Comparison of ENCODE assay signal across 8 mouse cellular contexts in the genomic region with DNA sequence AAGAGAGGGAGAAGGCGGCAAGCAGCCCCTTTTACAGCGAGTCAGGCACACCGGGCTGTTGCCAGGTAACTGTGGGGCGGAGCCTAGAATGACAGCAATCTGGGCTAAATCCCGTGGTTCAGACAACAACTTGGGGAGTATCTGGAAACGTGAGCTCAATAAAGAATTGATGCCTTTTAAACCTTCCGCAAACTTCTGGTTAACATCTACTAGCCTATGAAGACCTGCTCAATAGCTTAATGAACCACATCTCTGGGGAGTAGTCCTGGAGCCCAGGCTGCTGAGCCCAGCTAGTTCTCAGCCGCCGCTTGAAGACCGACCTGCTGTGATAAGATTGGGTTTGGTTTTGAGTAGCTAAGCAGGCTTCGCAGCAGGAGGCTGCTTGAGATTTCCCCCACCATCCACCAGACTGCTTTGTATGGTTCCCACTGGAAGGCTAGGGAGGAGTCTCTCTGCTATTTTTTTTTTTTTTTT.
A peak's percentile ranks its signal among the peaks of the same experiment; 100 is the strongest.
DNase-seq lines count a peak whose midpoint lies in the region; ATAC-seq and TF ChIP-seq lines count a peak whose summit lies in the region.

No protein-coding gene starts in this region.

- H3K27me3 ChIP-seq in intestine, embryonic 14.5 days (replicated peaks; ENCODE audit: control insufficient read depth, insufficient read depth, low read length), result 0 out of 2 replicates have a peak, but pooled peaks cover 6% of the 10 kb centered on the region
- 0 out of 2 replicates have a peak, but pooled peaks cover 4% of the 10 kb centered on the region for H3K27me3 ChIP-seq in intestine, postnatal 0 days (replicated peaks; ENCODE audit: control insufficient read depth, insufficient read depth, low read length)
- no peaks in the 10 kb centered on the region for H3K27me3 ChIP-seq in forebrain, embryonic 13.5 days
- peaks cover 17% of the 10 kb centered on the region for H3K27me3 ChIP-seq in midbrain, embryonic 11.5 days (ENCODE audit: control insufficient read depth, insufficient read depth, low read length)

- ATAC-seq in intestine, embryonic 14.5 days (replicated peaks; ENCODE audit: low FRiP score, low TSS enrichment, low read depth), result no peak
- no peak for ATAC-seq in intestine, postnatal 0 days
- ATAC-seq in forebrain, embryonic 13.5 days, result peak; percentile 67
- ATAC-seq in midbrain, embryonic 11.5 days (ENCODE audit: low FRiP score), result no peak

- WGBS in intestine, embryonic 14.5 days, result 4% methylated on average over 11 of the region's 11 CpGs
- 14% methylated on average over 11 of the region's 11 CpGs for WGBS in intestine, postnatal 0 days
- WGBS in forebrain, embryonic 13.5 days, result 2% methylated on average over 11 of the region's 11 CpGs
- WGBS in midbrain, embryonic 11.5 days, result under 1% methylated on average over 11 of the region's 11 CpGs

- H3K4me1 ChIP-seq in intestine, embryonic 14.5 days (replicated peaks; ENCODE audit: control insufficient read depth, insufficient read depth, low read length), result peaks cover 22% of the 10 kb centered on the region
- no peaks in the 10 kb centered on the region for H3K4me1 ChIP-seq in intestine, postnatal 0 days (replicated peaks; ENCODE audit: control insufficient read depth, insufficient read depth, low read length)
- peaks cover 60% of the 10 kb centered on the region for H3K4me1 ChIP-seq in forebrain, embryonic 13.5 days
- peaks cover 22% of the 10 kb centered on the region for H3K4me1 ChIP-seq in midbrain, embryonic 11.5 days (ENCODE audit: control insufficient read depth, insufficient read depth, low read length)

- H3K27ac ChIP-seq in intestine, embryonic 14.5 days (ENCODE audit: low read depth), result no peak overlapping the region
- H3K27ac ChIP-seq in intestine, postnatal 0 days (ENCODE audit: low read depth, low read length), result no peak overlapping the region
- 0 out of 2 replicates have a peak overlapping the region, but pooled peaks have one; percentile 44 for H3K27ac ChIP-seq in forebrain, embryonic 13.5 days
- no peak overlapping the region for H3K27ac ChIP-seq in midbrain, embryonic 11.5 days (ENCODE audit: low read depth, low read length)

- DNase-seq in intestine, embryonic 14.5 days (ENCODE audit: low spot score), result peak; percentile 61
- DNase-seq in brain, embryonic 18.5 days (ENCODE audit: low read depth, low spot score), result peak; percentile 20
- DNase-seq in midbrain, embryonic 11.5 days (ENCODE audit: low spot score, missing footprints), result peak; percentile 91
- no peak for DNase-seq in testis, postnatal 10 days (ENCODE audit: low spot score)
- no peak for DNase-seq in urinary bladder, postnatal 4 days (ENCODE audit: low spot score in 2 of 2)
- DNase-seq in left cerebral cortex, adult 8-10 months (ENCODE audit: low spot score in 2 of 2), result no peak

- no peaks in the 10 kb centered on the region for H3K36me3 ChIP-seq in intestine, embryonic 14.5 days (ENCODE audit: control insufficient read depth, insufficient read depth, low read length)
- H3K36me3 ChIP-seq in intestine, postnatal 0 days (ENCODE audit: control insufficient read depth, insufficient read depth), result no peaks in the 10 kb centered on the region
- no peaks in the 10 kb centered on the region for H3K36me3 ChIP-seq in forebrain, embryonic 13.5 days (ENCODE audit: poor library complexity, severe bottlenecking)
- H3K36me3 ChIP-seq in midbrain, embryonic 11.5 days (ENCODE audit: control insufficient read depth, insufficient read depth, low read length), result no peaks in the 10 kb centered on the region

- H3K4me2 ChIP-seq in intestine, embryonic 14.5 days (ENCODE audit: low read length), result peak overlapping the region; percentile 3; the same call in 1 of the 2 replicates
- no peak overlapping the region for H3K4me2 ChIP-seq in intestine, postnatal 0 days (replicated peaks; ENCODE audit: low read depth)
- peak overlapping the region; percentile 40 for H3K4me2 ChIP-seq in forebrain, embryonic 13.5 days
- H3K4me2 ChIP-seq in midbrain, embryonic 11.5 days, result no peak overlapping the region; the same call in 1 of the 2 replicates

- TF ChIP-seq CTCF in intestine, postnatal 0 days (IDR thresholded peaks at IDR 0.05; ENCODE audit: low read depth), result no peak

- no peak overlapping the region for H3K4me3 ChIP-seq in intestine, embryonic 14.5 days (ENCODE audit: low read depth, low read length)
- no peak overlapping the region for H3K4me3 ChIP-seq in intestine, postnatal 0 days (ENCODE audit: low read depth, low read length)
- H3K4me3 ChIP-seq in forebrain, embryonic 13.5 days, result no peak overlapping the region
- H3K4me3 ChIP-seq in midbrain, embryonic 11.5 days (ENCODE audit: low read depth, low read length), result no peak overlapping the region

- no peaks in the 10 kb centered on the region for H3K9me3 ChIP-seq in intestine, embryonic 14.5 days (ENCODE audit: control insufficient read depth, low read length)
- H3K9me3 ChIP-seq in intestine, postnatal 0 days (ENCODE audit: control insufficient read depth), result no peaks in the 10 kb centered on the region
- no peaks in the 10 kb centered on the region for H3K9me3 ChIP-seq in forebrain, embryonic 13.5 days (replicated peaks)
- H3K9me3 ChIP-seq in midbrain, embryonic 11.5 days (ENCODE audit: control insufficient read depth, low read length), result no peaks in the 10 kb centered on the region

- no peak overlapping the region for H3K9ac ChIP-seq in intestine, embryonic 14.5 days (ENCODE audit: low read length)
- no peak overlapping the region for H3K9ac ChIP-seq in intestine, postnatal 0 days (ENCODE audit: low read depth, low read length)
- H3K9ac ChIP-seq in forebrain, embryonic 13.5 days, result no peak overlapping the region
- no peak overlapping the region for H3K9ac ChIP-seq in midbrain, embryonic 11.5 days (ENCODE audit: low read length)

Comparison
In these comparisons a context has a peak if more than half of its experiments do, and no peak if none do; other contexts are left out.
1. H3K4me2 ChIP-seq: peak in intestine, embryonic 14.5 days (single experiment) and forebrain, embryonic 13.5 days (single experiment); none in intestine, postnatal 0 days (single experiment) and midbrain, embryonic 11.5 days (single experiment).
2. DNase-seq: peak in intestine, embryonic 14.5 days (single experiment), brain, embryonic 18.5 days (single experiment) and midbrain, embryonic 11.5 days (single experiment); none in testis, postnatal 10 days (single experiment), urinary bladder, postnatal 4 days (0 of 2) and left cerebral cortex, adult 8-10 months (0 of 2).